Mouse (Mus musculus) lung, embryonic 14.5 days (tissue): ENCODE results near the gene Lcn5. TPM values are rescaled to one million over a fixed set of nuclear protein-coding genes. Genes with fewer than 3 reads are reported as not detected.

Source experiments
- ATAC-seq: fragments of 200-750 bp; cut with Nextera tagmentation; 2 replicates; pipeline ENCODE4 v1.8.0; 2017; ENCODE audit warnings: mild to moderate bottlenecking, moderate TSS enrichment, moderate library complexity; ENCODE audit not compliant: insufficient read depth
- DNase-seq: peaks from one replicate; pipeline ENCODE4 v3.0.0-alpha.2; 2015
- H3K27ac ChIP-seq: fragments of 300-500 bp; sonication (generic); 2 replicates; pipeline ENCODE4 v1.5.1; 2014; ENCODE audit warnings: low read depth, mild to moderate bottlenecking, moderate library complexity
- H3K27me3 ChIP-seq: fragments of 300-500 bp; sonication (generic); 2 replicates; pipeline ENCODE4 v1.6.1; 2014; ENCODE audit warnings: low read length, control low read depth; ENCODE audit not compliant: insufficient read depth
- H3K36me3 ChIP-seq: fragments of 300-500 bp; sonication (generic); 2 replicates; pipeline ENCODE4 v1.6.1; 2014; ENCODE audit warnings: control low read depth; ENCODE audit not compliant: insufficient read depth
- H3K4me1 ChIP-seq: fragments of 300-500 bp; sonication (generic); 2 replicates; pipeline ENCODE4 v1.6.1; 2014; ENCODE audit warnings: antibody characterized with exemption, control low read depth; ENCODE audit not compliant: insufficient read depth
- H3K4me2 ChIP-seq: fragments of 300-500 bp; sonication (generic); 2 replicates; pipeline ENCODE4 v1.6.1; 2014; ENCODE audit warnings: mild to moderate bottlenecking
- H3K4me3 ChIP-seq: fragments of 300-500 bp; sonication (generic); 2 replicates; pipeline ENCODE4 v1.5.1; 2014; ENCODE audit warnings: low read depth, low read length
- H3K9ac ChIP-seq: fragments of 300-500 bp; sonication (generic); 2 replicates; pipeline ENCODE4 v1.6.1; 2014
- H3K9me3 ChIP-seq: fragments of 300-500 bp; sonication (generic); 2 replicates; pipeline ENCODE4 v1.6.1; 2016; ENCODE audit warnings: low read depth, low read length, control low read depth
- CTCF ChIP-seq: IDR thresholded peaks from 2 replicates; pipeline ENCODE4 v1.5.1; 2016; ENCODE audit warnings: antibody characterized with exemption, low read depth
- WGBS: fragments of 180-500 bp; shearing (Covaris S2); extraction: QIAGEN DNeasy Blood & Tissue Kit; methylation state at CpG from one replicate; pipeline ENCODE4 v1.1.7; 2014; 5-methylcytosine and 5-hydroxymethylcytosine counted together
- polyA plus RNA-seq: library from polyadenylated mRNA; unstranded; fragments of >200 nt; fragmentation: Nextera tagmentation; extraction: Ambion mirVana; gene quantifications from 2 replicates; pipeline ENCODE4 v1.2.1, GENCODE M21; 2014

The Lcn5 gene
- polyA plus RNA-seq, 1 experiment from 2014 or later: not detected

DNA sequence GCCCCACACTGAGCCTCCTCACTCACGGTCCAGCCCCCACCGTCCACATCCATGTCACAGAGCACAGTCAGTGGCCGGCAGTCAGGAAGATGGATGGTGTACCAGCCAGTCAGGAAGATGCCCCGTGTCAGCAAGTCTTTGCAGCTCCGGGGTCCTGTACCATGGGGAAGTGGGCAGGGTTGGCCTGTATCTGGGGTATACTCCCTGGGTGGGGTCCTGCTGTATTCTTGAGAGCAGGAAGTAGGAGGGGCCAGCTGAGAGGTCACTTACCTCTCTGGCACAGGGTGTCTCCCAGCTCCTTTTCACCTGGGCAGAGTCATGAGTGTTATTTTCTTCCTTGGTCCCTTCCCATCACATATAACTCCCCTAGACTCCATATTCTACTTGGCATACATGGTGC, 31.8 kb upstream of the Lcn5 start:
- DNase-seq: no peak
- TF ChIP-seq CTCF: no peak
- no peak for ATAC-seq
- H3K9me3 ChIP-seq: no peaks in the 10 kb centered on the region
- no peak overlapping the region for H3K9ac ChIP-seq
- no peak overlapping the region for H3K4me3 ChIP-seq
- H3K4me2 ChIP-seq: no peak overlapping the region
- H3K27ac ChIP-seq: no peak overlapping the region
- 17% methylated on average over 5 of the region's 5 CpGs for WGBS
- H3K27me3 ChIP-seq: no peaks in the 10 kb centered on the region
- no peaks in the 10 kb centered on the region for H3K36me3 ChIP-seq
- no peaks in the 10 kb centered on the region for H3K4me1 ChIP-seq

DNA sequence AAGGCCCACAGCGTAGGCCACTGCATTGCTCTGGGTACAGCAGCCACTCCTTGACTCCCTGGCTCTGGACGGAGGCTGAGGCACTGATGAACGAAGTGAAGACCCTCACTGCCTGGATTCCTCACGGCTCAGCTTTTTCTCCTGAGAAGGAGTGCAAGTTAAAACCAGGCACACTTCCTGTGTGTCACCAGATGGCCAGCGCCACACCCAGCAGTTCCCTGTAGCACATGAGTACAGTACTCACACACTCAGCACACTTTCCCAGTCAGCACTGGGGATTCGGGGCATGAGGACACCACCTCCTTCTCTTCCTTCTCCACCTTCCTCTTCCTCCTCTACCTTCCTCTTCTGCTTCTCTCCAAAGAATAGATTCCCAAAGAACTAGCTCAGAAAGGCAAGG, 29.9 kb upstream of the Lcn5 start, which contains the start of gene Fcna:
Fcna (minus strand) TSS at position 220 of the 400 bp plus-strand sequence.
- H3K4me3 ChIP-seq: no peak within 1 kb of the TSS
- WGBS: 65% methylated on average over 6 of the region's 6 CpGs
- no peak within 1 kb of the TSS for H3K4me2 ChIP-seq
- no peak within 1 kb of the TSS for H3K27ac ChIP-seq
- DNase-seq (no peak), ATAC-seq (no peak)
- no peak for TF ChIP-seq CTCF
- H3K9me3 ChIP-seq: no peaks in the 10 kb centered on the region
- H3K4me1 ChIP-seq: no peaks in the 10 kb centered on the region
- H3K36me3 ChIP-seq: no peaks in the 10 kb centered on the region
- H3K9ac ChIP-seq: no peak within 1 kb of the TSS
- no peaks in the 10 kb centered on the region for H3K27me3 ChIP-seq

DNA sequence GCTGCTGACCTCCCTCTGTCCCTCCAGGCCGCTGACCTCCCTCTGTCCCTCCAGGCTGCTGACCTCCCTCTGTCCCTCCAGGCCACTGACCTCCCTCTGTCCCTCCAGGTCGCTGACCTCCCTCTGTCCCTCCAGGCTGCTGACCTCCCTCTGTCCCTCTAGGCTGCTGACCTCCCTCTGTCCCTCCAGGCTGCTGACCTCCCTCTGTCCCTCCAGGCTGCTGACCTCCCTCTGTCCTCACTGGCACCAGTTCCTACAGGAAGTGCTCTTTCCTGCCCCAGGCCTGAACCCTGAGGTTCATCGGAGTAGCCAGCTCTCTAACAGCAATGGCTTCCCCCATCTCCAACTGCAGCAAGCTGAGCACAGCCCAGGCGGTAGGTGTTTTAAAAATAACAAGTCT, 29.0 kb upstream of the Lcn5 start:
- DNase-seq (no peak), ATAC-seq (no peak)
- no peaks in the 10 kb centered on the region for H3K4me1 ChIP-seq
- no peak overlapping the region for H3K4me2 ChIP-seq
- H3K27ac ChIP-seq: no peak overlapping the region
- TF ChIP-seq CTCF: no peak
- 33% methylated on average over 4 of the region's 4 CpGs for WGBS
- no peaks in the 10 kb centered on the region for H3K9me3 ChIP-seq
- no peaks in the 10 kb centered on the region for H3K36me3 ChIP-seq
- no peak overlapping the region for H3K9ac ChIP-seq
- H3K27me3 ChIP-seq: no peaks in the 10 kb centered on the region
- no peak overlapping the region for H3K4me3 ChIP-seq

DNA sequence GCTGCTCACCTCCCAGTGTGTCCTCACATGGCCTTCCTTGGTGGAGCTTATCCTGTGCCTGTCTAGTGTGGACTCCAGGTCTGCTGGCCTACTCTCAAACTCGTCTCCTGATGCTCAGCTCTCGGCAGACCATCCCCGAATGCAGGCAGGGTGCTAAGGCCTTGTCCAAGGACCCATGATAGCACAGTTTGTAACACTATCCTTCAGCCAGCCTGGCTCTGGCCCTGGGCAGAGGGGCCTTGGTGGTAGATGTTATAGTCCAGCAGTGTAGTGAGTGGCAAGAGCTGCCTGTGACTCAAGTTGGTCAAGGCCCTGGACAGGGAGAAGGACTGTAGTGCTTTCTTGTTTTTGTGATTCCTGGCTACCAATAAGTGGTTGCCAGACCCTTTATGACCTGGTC, 24.1 kb upstream of the Lcn5 start:
- DNase-seq (no peak), ATAC-seq (no peak)
- H3K9ac ChIP-seq: no peak overlapping the region
- H3K4me1 ChIP-seq: no peaks in the 10 kb centered on the region
- 78% methylated on average over 3 of the region's 3 CpGs for WGBS
- no peak overlapping the region for H3K4me3 ChIP-seq
- no peak overlapping the region for H3K4me2 ChIP-seq
- TF ChIP-seq CTCF: no peak
- no peaks in the 10 kb centered on the region for H3K36me3 ChIP-seq
- no peaks in the 10 kb centered on the region for H3K9me3 ChIP-seq
- no peaks in the 10 kb centered on the region for H3K27me3 ChIP-seq
- H3K27ac ChIP-seq: no peak overlapping the region

DNA sequence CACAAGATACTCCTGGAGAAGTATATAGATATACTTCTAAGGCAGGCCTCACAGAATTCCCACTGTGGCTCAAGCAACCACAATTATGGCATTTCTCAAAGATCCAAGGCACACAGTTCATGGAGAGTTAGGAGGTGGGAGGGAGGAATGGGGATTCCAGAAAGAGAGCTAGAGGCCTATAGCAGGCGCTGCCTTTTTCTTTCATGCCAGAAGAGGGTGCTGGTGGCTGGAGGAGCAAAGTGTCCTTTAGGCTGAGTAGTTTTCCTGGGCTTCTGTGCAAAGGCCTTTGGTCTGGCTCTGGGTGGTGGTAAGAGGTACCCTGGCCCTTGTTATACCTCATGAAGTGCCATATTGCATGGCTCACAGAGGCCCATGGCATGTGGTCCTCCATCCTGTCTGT, 23.7 kb upstream of the Lcn5 start:
- Histone ChIP-seq H3K4me2 (no peak overlapping the region), H3K4me1 (no peaks in the 10 kb centered on the region), H3K36me3 (no peaks in the 10 kb centered on the region), H3K9ac (no peak overlapping the region), H3K27ac (no peak overlapping the region), H3K9me3 (no peaks in the 10 kb centered on the region), H3K4me3 (no peak overlapping the region), H3K27me3 (no peaks in the 10 kb centered on the region)
- no peak for DNase-seq
- no peak for ATAC-seq
- no peak for TF ChIP-seq CTCF
- WGBS: 53% methylated on average over 1 of the region's 1 CpGs

DNA sequence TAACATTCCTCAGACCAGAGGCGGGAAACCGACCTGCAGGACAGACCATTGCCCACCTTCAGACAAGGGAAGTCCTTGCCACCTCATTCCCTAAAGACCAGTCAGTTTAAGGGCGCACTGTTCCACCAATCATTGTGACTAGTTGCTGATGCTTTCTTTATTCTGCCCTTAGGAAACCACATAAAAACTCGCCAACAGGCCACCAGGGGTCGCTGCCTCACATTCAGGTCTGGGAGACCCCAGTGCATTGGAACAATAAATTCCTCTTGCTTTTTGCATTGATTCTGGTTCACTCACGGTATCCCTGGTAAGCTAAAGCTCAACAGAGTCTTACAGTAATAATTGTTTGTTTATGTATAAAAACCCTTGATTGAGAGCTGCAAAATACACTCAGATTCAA, 17.9 kb upstream of the Lcn5 start:
- Histone ChIP-seq H3K9me3 (no peaks in the 10 kb centered on the region), H3K36me3 (no peaks in the 10 kb centered on the region), H3K9ac (no peak overlapping the region), H3K4me1 (no peaks in the 10 kb centered on the region), H3K4me3 (no peak overlapping the region), H3K27ac (no peak overlapping the region), H3K27me3 (no peaks in the 10 kb centered on the region), H3K4me2 (no peak overlapping the region)
- TF ChIP-seq CTCF: peak; percentile 77
- ATAC-seq: no peak
- 12% methylated on average over 6 of the region's 6 CpGs for WGBS
- peak; percentile 71 for DNase-seq

DNA sequence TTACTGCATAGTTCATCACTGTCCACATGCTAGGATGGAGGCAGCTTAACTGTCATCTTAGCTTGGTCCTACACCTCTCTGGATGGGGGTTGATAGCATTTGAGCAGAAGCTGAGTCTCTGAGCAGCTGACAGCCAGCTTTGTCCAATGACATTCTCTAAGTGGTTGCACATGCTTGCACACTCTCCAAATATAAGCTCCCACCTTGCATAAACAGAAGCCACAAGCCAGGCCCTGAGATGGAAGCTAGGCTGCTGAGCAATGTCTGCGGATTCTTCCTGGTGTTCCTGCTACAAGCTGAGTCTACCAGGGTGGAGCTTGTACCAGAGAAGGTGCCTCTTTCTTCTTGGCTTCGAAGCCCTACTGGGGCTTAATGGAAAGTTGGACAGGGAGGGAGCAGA, 4.8 kb upstream of the Lcn5 start, which contains the start of gene Lcn8:
Lcn8 (plus strand) TSS at position 219 of the 400 bp plus-strand sequence.
- no peak within 1 kb of the TSS for H3K4me3 ChIP-seq

DNA sequence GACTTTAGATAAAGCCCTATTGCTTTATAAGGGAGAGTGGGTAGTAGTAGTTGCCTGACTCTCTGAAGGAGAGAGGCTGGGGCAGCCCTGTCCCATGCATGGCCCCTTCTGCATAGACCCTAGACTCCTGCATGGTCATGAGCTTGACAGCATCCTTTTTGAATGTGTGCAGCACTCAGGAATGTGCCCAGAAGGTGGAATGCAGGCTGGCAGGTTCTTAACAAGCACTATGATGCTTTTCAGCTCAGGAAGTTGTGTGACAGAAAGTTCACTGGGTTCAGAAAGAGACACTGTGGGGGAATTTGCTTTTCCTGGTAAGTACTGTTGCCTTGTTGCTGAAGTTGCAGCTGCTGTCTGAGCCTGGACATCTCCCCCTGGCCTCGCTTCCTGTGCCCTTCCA, 3.2 kb upstream of the Lcn5 start:
- Histone ChIP-seq H3K27me3 (no peaks in the 10 kb centered on the region), H3K27ac (peak overlapping the region; percentile 65), H3K4me1 (no peaks in the 10 kb centered on the region), H3K36me3 (no peaks in the 10 kb centered on the region), H3K9me3 (no peaks in the 10 kb centered on the region), H3K4me2 (0 out of 2 replicates have a peak overlapping the region, but pooled peaks have one; percentile 12), H3K9ac (0 out of 2 replicates have a peak overlapping the region, but pooled peaks have one; percentile 25), H3K4me3 (no peak overlapping the region)
- DNase-seq (peak; percentile 52), ATAC-seq (peak; percentile 73; the same call in 1 of the 2 replicates)
- 41% methylated on average over 1 of the region's 1 CpGs for whole genome bisulfite sequencing
- TF ChIP-seq CTCF: no peak

More for the DNA sequence above, 4.8 kb upstream of the Lcn5 start, which contains the start of gene Lcn8:
- Histone ChIP-seq H3K27ac (no peak within 1 kb of the TSS), H3K27me3 (no peaks in the 10 kb centered on the region), H3K4me1 (no peaks in the 10 kb centered on the region), H3K9ac (no peak within 1 kb of the TSS), H3K9me3 (no peaks in the 10 kb centered on the region), H3K36me3 (no peaks in the 10 kb centered on the region), H3K4me2 (no peak within 1 kb of the TSS)
- 70% methylated on average over 2 of the region's 2 CpGs for WGBS
- no peak for TF ChIP-seq CTCF
- no peak for DNase-seq
- ATAC-seq: no peak
